Mouse (Mus musculus) gastrocnemius, postnatal 25 days (tissue): ENCODE measurements around the gene St14. TPM values are rescaled to one million over a fixed set of nuclear protein-coding genes. Genes with fewer than 3 reads are reported as not detected.
"Not testable (repeated sequence)": the region's sequence is repeated elsewhere in the genome, so short reads cannot be mapped to it uniquely, and the experiment has no call there.

Source experiments
- DNase-seq: peaks from one replicate; pipeline ENCODE4 v3.0.0; 2022
- total RNA-seq, 2 experiments: library from RNA; stranded (reverse); gene quantifications; 1 replicate in 1 of 2; 2 replicates in 1 of 2; pipeline ENCODE4 v1.2.3; 2021

The St14 gene
- total RNA-seq, 2 experiments from 2014 or later, result 0.20 to 0.27 TPM

DNA sequence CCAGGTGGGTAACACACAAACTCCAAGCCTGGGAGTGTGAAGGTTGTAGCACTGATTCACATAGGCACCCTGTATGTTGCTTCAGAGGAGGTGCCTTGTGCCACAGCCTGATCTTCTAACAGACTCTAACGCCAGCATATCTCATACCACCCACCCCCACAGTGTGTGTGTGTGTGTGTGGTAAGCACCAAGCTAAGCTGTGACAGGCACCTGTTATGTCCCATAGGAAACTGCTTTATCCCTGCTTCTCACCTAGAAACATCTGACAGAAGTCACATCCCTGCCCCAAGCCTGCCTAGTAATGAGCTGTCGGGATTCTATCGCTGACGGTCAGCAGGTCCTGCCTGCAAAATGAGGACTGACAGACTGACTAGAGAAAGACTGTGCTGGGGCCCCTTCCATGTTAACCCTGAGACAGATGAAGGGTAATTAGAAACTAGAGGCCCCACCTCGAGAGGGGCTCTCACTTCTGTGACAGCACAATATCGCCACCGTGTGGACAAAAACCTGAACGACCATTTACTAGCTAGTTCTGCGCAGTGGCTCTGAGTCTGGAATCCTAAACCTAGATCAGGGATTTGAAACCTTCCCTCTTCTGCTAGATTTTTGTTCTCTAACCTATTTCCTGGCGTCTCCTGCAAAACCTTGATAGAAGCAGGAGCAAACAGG lies 45.4 kb downstream of the St14 start:
- DNase-seq, result no peak

DNA sequence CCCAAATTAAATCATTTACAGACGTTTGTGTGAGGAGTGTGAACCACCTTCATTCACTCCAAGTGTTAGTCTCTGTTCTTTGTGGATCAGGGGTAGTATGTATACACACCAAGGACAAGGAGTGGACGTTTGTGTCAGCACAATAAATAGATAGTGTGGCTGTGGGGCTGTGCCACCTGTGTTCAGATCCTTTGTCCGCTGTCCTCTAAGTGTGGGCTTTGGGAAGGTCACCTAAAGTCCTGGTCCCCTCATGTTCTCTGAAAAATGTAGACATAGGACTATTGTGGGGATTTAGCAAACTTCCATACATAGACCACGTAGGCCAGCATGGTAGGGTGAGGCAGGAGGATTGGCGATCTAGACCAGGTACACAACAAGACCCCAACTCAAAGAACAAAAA lies 46.1 kb downstream of the St14 start:
- no peak for DNase-seq

DNA sequence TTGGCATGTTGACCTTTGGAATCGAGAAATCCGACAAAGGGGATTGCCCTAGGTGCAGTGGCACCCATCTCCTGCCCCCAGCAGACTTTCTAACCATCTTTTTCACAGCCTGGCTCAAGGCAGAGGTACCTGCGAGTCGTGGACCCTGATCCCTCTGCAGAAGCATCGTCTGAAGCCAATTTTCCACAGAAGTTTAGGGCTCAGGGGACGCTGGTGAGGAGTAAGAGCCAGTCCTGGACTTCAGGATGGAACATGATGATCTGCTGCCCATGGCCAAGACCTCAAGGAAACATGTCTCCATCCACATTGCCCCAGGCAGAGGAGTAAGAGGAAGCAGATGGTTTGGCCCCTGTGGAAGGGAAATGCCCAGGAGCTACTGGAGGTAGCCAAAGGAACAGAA lies 48.9 kb downstream of the St14 start:
- DNase-seq, result no peak

DNA sequence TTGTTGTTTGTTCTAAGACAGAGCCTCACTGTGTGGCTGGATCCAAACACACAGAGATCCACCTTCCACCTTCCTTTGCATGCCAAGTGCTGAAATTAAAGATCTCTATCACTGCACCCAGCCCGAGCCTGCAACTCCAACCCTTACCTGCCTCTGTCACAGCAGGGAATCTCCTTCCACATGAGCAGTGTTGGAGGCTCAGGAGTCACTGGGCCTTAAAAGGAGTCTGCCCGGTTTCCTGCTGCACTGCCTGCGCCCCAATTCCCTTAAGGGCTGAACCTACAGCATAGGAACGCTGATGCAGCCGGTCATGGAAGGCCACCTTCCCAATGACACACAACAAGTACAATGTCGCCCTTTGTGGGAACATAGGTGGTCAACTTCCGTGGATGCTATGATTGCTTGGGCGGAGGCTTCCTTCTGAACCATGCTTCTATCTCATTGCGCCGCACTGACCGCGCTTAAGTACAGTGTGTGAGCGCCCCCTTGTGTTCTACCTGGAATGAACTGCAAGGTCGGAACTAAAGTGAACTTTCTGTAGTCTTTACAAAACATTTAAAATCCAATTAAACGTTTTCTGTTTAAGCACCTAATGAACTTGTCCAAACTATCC lies 49.5 kb downstream of the St14 start:
- peak; percentile 31 for DNase-seq

DNA sequence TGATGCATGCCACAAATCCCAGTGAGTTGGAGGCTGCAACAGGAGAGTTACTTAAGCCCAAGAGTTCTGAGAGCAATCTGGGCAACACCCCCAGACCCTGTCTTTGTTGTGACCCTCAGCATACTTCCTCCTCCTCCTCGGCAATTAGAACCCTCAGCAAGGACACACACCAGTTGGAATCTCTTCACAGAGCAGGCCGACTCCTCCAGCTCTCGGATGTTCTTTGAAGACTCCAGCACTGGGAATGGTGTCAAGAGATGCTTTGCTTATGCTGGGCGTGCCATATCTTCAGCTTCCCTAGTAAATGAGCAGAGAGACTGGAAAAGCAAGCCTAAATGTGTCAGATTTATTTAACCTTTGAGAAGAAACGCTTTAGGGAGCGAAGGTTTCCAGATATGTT lies 50.9 kb downstream of the St14 start:
- no peak for DNase-seq

DNA sequence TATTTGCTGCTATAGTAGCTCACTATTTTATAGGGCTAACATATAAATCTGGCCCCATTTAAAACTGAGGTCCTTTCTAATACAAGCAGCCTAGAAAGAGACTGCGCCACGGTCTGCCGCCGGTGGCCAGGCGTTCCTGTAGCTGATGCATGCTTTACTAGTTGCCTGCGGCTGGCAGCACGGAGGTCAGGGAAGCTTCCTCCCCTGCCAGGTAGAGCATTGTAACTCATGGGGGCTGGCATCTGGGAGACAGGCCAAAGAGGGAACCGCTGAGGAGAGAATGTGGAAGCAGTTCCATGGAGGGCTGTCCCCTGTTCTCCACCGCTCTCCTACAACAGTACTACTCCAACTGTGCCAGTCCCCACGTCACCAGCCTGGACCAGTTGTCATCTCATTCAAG lies 56.8 kb downstream of the St14 start:
- no peak for DNase-seq

DNA sequence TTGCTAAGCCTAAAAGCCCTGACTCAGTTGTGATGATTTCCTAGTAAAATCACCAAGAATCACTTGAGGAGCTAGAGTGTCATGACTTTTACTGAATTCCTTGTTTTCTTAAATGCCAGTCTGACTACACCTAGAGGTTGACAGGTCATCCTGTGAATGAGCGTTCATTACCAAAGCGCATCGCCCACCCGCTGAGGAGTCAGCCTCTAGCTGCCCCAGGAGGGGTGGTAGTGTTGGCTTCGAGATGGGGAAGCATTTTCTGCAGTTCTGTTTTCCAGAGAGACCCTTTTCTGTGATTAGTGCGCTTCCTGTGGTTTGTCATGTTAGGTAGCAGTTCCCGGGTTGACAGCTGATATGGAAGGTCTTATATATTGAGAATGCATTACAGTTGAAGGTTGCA lies 57.9 kb downstream of the St14 start:
- DNase-seq, result no peak

DNA sequence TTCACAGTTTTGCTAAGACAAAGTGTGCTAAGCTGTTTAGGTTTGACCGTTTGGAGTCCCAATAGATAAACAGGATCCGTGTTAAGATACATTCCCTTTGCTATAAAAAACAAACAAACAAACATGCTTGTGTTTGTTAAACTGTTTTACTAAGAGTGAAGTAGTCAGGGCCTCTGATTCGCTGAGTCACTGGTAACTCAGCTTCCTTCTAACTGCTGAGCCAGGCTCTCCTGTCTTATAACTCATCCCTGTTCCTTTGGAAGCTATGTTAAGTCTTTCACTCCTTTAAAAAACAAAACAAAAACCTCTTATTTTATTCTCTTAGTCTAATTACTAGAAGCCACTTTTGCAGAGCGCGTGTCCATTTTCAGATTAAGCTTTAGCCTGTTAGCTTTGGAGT lies 59.4 kb downstream of the St14 start:
- DNase-seq, result no peak

DNA sequence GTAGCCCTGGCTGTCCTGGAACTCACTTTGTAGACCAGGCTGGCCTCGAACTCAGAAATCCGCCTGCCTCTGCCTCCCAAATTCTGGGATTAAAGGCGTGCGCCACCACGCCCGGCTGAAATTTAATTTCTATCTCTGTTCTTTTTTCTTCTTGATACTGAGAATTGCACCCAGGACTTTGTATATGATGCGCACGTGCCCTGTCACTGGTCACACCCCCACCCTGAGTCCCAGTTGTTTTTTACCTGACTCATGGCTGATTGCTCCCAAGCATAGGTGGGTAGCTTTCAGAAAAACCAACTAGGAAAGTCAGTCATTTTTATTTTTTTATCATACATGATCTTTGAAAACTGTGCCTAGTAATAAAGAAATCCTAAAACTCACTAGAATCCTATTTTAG lies 60.9 kb downstream of the St14 start:
- no peak for DNase-seq

DNA sequence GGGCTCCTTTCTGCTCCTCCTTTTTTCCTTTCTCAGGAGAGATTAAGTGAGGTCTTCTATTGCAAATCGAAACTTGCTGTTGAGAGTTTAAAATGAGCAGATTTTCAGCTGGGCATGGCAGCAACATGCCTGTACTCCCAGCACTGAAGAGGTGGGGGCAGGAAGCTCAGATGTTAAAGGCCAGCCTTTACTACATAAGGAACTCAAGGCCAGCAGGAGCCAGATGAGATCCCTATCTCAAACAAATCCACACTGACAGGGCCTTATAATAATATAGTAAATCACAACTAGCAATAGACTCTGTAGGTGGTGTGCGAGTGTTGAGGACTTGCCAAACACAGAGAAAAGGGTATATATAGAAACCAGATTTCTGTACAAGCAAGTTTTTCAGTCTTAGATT lies 72.9 kb downstream of the St14 start:
- no peak for DNase-seq

DNA sequence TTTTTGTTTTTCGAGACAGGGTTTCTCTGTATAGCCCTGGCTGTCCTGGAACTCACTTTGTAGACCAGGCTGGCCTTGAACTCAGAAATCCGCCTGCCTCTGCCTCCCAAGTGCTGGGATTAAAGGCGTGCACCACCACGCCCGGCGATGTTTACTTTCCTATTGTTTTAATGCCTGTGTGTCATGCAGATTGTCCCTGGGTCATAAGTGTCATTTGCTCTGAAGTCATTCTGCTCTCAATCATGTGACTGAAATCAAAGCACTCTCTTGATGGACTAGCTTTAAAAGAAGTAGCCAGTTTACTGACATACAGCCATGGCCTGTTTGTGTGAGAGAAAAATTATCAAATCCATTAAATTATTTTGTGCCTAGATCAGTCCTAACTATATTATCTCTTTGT lies 80.1 kb downstream of the St14 start:
- DNase-seq, result not testable (repeated sequence)

DNA sequence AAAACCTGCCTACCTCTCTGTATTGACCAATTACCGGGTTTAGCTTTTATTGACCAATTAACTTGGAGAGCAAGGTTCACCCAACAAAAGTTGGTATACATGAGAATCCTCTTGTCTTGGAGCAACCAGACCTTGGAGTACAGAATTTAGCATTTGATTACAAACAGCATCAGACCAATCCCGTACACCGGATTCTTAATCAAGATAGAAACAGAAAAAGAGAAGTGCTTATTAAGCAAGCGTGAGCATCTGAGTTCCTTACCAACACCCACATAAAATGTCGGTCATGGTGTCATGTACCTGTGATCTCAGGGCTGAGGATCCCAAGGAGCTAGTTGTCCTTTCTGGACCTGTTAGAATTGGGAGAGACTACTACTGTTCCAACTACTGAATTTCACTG lies 81.4 kb downstream of the St14 start:
- DNase-seq, result no peak

Other genes starting within 250 kb of the St14 start
- 1 to 10 TPM; 2.3 to 2.4 TPM for gene Adamts15, start 209.4 kb downstream of the St14 start, total RNA-seq
- 10 to 100 TPM in 1 of 2 experiments, 1 to 10 TPM in 1; 7.5 to 11.6 TPM for gene Adamts8, start 189.3 kb downstream of the St14 start, total RNA-seq
- 10 to 100 TPM; 52.3 to 58.9 TPM for gene Zbtb44, start 101.2 kb downstream of the St14 start, total RNA-seq
- gene Aplp2, start 80.0 kb upstream of the St14 start, total RNA-seq, result 100 to 1,000 TPM; 105 to 124 TPM
- gene Prdm10, start 148.7 kb upstream of the St14 start, total RNA-seq, result 1 to 10 TPM; 3.0 to 3.7 TPM